In genomic region chr8:127065791-127066190, GRCm38 (mm10) we compare ENCODE assay signal across 11 mouse cellular contexts. TPM values are rescaled to one million over a fixed set of nuclear protein-coding genes. Genes with fewer than 3 reads are reported as not detected.
DNase-seq lines count a peak whose midpoint lies in the region; ATAC-seq and TF ChIP-seq lines count a peak whose summit lies in the region.
"Had no signal": no experiment of that assay in that cellular context is flagged by ENCODE, and none has a peak within 500 bp of the region (broad histone marks: within the 10 kb centered on the region; RNA-seq: fewer than 3 reads in every experiment).

No protein-coding gene starts in this region.

- no peak for DNase-seq in heart, postnatal 25 days (ENCODE audit: low spot score)
- no peak for DNase-seq in intestine, embryonic 14.5 days (ENCODE audit: low spot score)
- DNase-seq in left cerebral cortex, postnatal 25 days (ENCODE audit: low spot score in 2 of 2): no peak
- DNase-seq in cerebellum, postnatal 10 days: no peak
- no peak for DNase-seq in left cerebral cortex, adult 2 months (ENCODE audit: extremely low spot score in 1 of 2, low spot score in 2 of 2)
- DNase-seq: thymus, postnatal 4 days had no signal

- H3K4me2 ChIP-seq in heart, embryonic 11.5 days: peak overlapping the region; percentile 69
- H3K4me2 ChIP-seq in embryonic facial prominence, embryonic 13.5 days: peak overlapping the region; percentile 72
- peak overlapping the region; percentile 75 for H3K4me2 ChIP-seq in intestine, embryonic 14.5 days (ENCODE audit: low read length)
- peak overlapping the region; percentile 70 for H3K4me2 ChIP-seq in midbrain, embryonic 12.5 days (replicated peaks)

- peak overlapping the region; percentile 96; the same call in 1 of the 2 replicates for H3K9ac ChIP-seq in heart, embryonic 11.5 days (ENCODE audit: low read depth, low read length)
- H3K9ac ChIP-seq in embryonic facial prominence, embryonic 13.5 days: peak overlapping the region; percentile 99; the same call in 1 of the 2 replicates
- no peak overlapping the region for H3K9ac ChIP-seq in intestine, embryonic 14.5 days (ENCODE audit: low read length)
- H3K9ac ChIP-seq in midbrain, embryonic 12.5 days (replicated peaks): peak overlapping the region; percentile 86

- H3K36me3 ChIP-seq in heart, embryonic 11.5 days (ENCODE audit: control insufficient read depth, insufficient read depth, low read length): no peaks in the 10 kb centered on the region
- H3K36me3 ChIP-seq in embryonic facial prominence, embryonic 13.5 days: no peaks in the 10 kb centered on the region
- H3K36me3 ChIP-seq in intestine, embryonic 14.5 days (ENCODE audit: control insufficient read depth, insufficient read depth, low read length): no peaks in the 10 kb centered on the region
- no peaks in the 10 kb centered on the region for H3K36me3 ChIP-seq in midbrain, embryonic 12.5 days

- ATAC-seq in heart, embryonic 11.5 days (replicated peaks; ENCODE audit: insufficient number of reproducible peaks, low FRiP score, low TSS enrichment): no peak
- ATAC-seq in embryonic facial prominence, embryonic 13.5 days (ENCODE audit: insufficient number of reproducible peaks, insufficient read depth, low FRiP score, low TSS enrichment, low read depth): no peak
- ATAC-seq in intestine, embryonic 14.5 days (replicated peaks; ENCODE audit: low FRiP score, low TSS enrichment, low read depth): no peak
- ATAC-seq in midbrain, embryonic 12.5 days (ENCODE audit: low FRiP score, low read depth): no peak

- 52% methylated on average over 1 of the region's 1 CpGs for WGBS in heart, embryonic 11.5 days (ENCODE audit: insufficient replicate concordance)
- 47% methylated on average over 1 of the region's 1 CpGs for WGBS in embryonic facial prominence, embryonic 13.5 days
- WGBS in intestine, embryonic 14.5 days: 43% methylated on average over 1 of the region's 1 CpGs
- 71% methylated on average over 1 of the region's 1 CpGs for WGBS in midbrain, embryonic 12.5 days

- H3K9me3 ChIP-seq in heart, embryonic 11.5 days (replicated peaks; ENCODE audit: control insufficient read depth, low read length): no peaks in the 10 kb centered on the region
- no peaks in the 10 kb centered on the region for H3K9me3 ChIP-seq in embryonic facial prominence, embryonic 13.5 days
- no peaks in the 10 kb centered on the region for H3K9me3 ChIP-seq in intestine, embryonic 14.5 days (ENCODE audit: control insufficient read depth, low read length)
- no peaks in the 10 kb centered on the region for H3K9me3 ChIP-seq in midbrain, embryonic 12.5 days

- H3K4me1 ChIP-seq in heart, embryonic 11.5 days (ENCODE audit: control insufficient read depth, insufficient read depth, low read length): peaks cover 44% of the 10 kb centered on the region
- peaks cover 58% of the 10 kb centered on the region for H3K4me1 ChIP-seq in embryonic facial prominence, embryonic 13.5 days
- peaks cover 46% of the 10 kb centered on the region for H3K4me1 ChIP-seq in intestine, embryonic 14.5 days (replicated peaks; ENCODE audit: control insufficient read depth, insufficient read depth, low read length)
- H3K4me1 ChIP-seq in midbrain, embryonic 12.5 days: peaks cover 35% of the 10 kb centered on the region

- H3K27ac ChIP-seq in heart, embryonic 11.5 days (ENCODE audit: low read depth, low read length): no peak overlapping the region
- H3K27ac ChIP-seq in embryonic facial prominence, embryonic 13.5 days: no peak overlapping the region
- no peak overlapping the region for H3K27ac ChIP-seq in intestine, embryonic 14.5 days (ENCODE audit: low read depth)
- no peak overlapping the region for H3K27ac ChIP-seq in midbrain, embryonic 12.5 days (replicated peaks)
- H3K27ac ChIP-seq in left cerebral cortex, adult 2 months: no peak overlapping the region
- H3K27ac ChIP-seq: macrophage had no signal

- H3K4me3 ChIP-seq in heart, embryonic 11.5 days (ENCODE audit: low read depth, low read length): peak overlapping the region; percentile 83
- peak overlapping the region; percentile 96 for H3K4me3 ChIP-seq in embryonic facial prominence, embryonic 13.5 days
- peak overlapping the region; percentile 78; the same call in 1 of the 2 replicates for H3K4me3 ChIP-seq in intestine, embryonic 14.5 days (ENCODE audit: low read depth, low read length)
- H3K4me3 ChIP-seq in midbrain, embryonic 12.5 days: peak overlapping the region; percentile 95
- no peak overlapping the region for H3K4me3 ChIP-seq in left cerebral cortex, adult 2 months

- intact Hi-C loops in heart, postnatal 25 days (cut with DNase I): loop anchor here (2.0 to 5.0 kb wide), 2 partner anchors 37 to 73 kb away; no protein-coding TSS in a partner anchor
- intact Hi-C loops in left cerebral cortex, postnatal 25 days (cut with DNase I): no loop called here
- intact Hi-C loops in left cerebral cortex, adult 2 months (cut with DNase I): loop anchor here (2.0 kb wide), 2 partner anchors 73 to 107 kb away; no protein-coding TSS in a partner anchor

- no peaks in the 10 kb centered on the region for H3K27me3 ChIP-seq in heart, embryonic 11.5 days (ENCODE audit: control insufficient read depth, insufficient read depth, low read length)
- no peaks in the 10 kb centered on the region for H3K27me3 ChIP-seq in embryonic facial prominence, embryonic 13.5 days
- H3K27me3 ChIP-seq in intestine, embryonic 14.5 days (replicated peaks; ENCODE audit: control insufficient read depth, insufficient read depth, low read length): no peaks in the 10 kb centered on the region
- H3K27me3 ChIP-seq in midbrain, embryonic 12.5 days: no peaks in the 10 kb centered on the region

- no peak for TF ChIP-seq CTCF in left cerebral cortex, adult 2 months (IDR thresholded peaks at IDR 0.05)

RNA-seq across cellular contexts. Expression of gene Pard3, which starts 2.1 kb away (rescaled TPM):
- 23.3 and 24.0 TPM in 2 replicates for polyA plus RNA-seq in heart, embryonic 11.5 days (2014; fragmentation: Nextera tagmentation; extraction: Ambion mirVana)
- 10 to 100 TPM; 30.9 to 31.6 TPM for total RNA-seq in heart, postnatal 25 days (2021)
- 35.6 and 36.4 TPM in 2 replicates for polyA plus RNA-seq in embryonic facial prominence, embryonic 13.5 days (2015; fragmentation: Nextera tagmentation; extraction: Ambion mirVana)
- 33.4 and 36.6 TPM in 2 replicates for polyA plus RNA-seq in intestine, embryonic 14.5 days (2014; fragmentation: Nextera tagmentation; extraction: Ambion mirVana)
- polyA plus RNA-seq in midbrain, embryonic 12.5 days (2016; fragmentation: Nextera tagmentation; extraction: Ambion mirVana): 36.6 and 39.4 TPM in 2 replicates
- 10 to 100 TPM; 14.4 to 21.6 TPM for total RNA-seq in left cerebral cortex, postnatal 25 days (2021)
- total RNA-seq in left cerebral cortex, adult 2 months (2021): 10 to 100 TPM; 17.8 to 19.3 TPM
- total RNA-seq: hematopoietic stem cell, adult 5-6 weeks had no signal
- polyA plus RNA-seq: macrophage had no signal
